Mouse (Mus musculus) regulatory T cell (primary cell): ENCODE results near the gene Ppp1r13b.

ENCODE experiments used
- in situ Hi-C: fragments of 300-600 bp; cut with MboI, MseI; formaldehyde crosslinking; loops from one replicate; pipeline ENCODE4 v1.15.1; 2025; ENCODE audit warnings: high pct_unique_total_duplicates

The Ppp1r13b gene

DNA sequence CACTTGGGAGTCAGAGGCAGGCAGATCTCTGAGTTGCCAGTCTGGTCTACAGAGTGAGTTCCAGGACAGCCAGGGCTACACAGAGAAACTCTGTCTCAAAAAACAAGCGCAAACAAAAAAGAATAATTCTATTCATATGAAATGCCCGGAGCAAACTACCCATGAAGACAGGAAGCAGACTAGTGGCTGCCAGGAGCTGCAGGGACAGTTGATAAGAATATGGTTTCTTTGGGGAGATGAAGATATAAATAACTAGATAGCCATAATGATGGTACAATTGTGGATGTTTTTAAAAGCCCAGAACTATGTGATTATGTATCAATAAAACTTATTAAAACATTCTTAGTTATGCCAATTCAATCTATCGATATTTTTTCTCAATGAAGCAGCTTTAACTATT, 25.9 kb downstream of the Ppp1r13b start:
- in situ Hi-C loops = no loop called here

DNA sequence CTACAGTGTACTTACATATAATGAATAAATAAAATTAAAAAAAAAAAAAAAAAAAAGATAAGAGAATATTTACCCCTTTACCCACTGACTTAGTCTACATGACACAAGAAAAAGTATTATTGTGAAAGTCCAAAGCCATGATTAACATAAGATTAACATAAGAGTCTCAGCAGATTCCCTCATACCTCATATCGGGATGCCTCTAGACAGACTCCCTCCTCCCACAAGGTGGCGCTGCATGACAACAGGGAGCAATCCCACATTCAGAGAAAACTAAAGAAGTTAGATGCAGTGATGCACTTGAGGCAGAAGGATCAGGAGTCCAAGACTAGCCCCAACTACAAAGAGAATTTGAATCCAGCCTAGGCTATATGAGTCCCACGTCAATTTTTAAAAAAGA, 29.7 kb downstream of the Ppp1r13b start:
- in situ Hi-C loops = loop anchor here (5.0 kb wide), 1 partner anchor 79 kb away; no protein-coding TSS in a partner anchor

DNA sequence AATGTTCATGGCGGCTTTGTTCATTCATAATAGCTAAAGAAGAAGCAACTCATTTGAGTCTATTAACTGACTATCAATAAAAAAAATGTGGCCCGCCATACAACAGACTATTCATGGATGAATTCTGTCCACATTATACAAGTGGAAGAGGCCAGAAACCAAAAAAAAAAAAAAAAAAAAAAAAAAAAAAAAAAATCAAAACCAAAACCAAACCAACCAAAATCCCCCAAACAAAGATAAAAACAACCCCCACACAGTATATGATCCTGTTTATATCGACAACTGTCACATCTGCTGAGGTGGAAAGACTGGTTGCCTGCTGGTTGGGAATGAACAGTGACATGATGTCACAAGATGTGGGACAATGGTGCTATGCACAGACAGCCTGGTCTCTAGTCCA, 32.4 kb downstream of the Ppp1r13b start:
- in situ Hi-C loops = loop anchor here (5.0 kb wide), 1 partner anchor 82 kb away; no protein-coding TSS in a partner anchor

DNA sequence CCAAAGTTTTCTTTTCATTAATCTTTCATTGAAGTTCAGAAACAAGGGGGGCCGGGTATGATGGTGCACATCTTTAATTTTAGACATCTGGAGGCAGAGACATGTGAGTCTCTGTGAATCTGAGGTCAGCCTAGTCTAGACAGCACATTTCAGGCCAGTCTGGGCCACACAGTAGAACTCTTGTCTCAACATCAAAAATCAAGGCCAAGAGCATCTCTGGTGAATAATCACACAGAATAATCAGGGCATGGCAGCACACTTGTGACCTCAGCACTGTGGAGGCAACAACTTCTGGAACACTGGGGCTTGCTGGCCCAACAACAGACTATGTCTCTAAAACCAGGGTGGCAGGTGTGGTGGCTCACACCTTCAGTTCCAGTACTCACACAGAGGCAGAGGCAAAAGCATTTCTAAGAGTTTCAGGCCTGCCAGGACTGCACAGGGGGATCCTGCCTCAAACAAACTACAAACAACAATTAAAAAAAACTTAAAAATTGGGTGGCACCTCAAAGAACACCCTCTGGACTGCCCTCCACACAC, 33.2 kb downstream of the Ppp1r13b start:
- in situ Hi-C loops = loop anchor here (5.0 kb wide), 1 partner anchor 83 kb away; no protein-coding TSS in a partner anchor

DNA sequence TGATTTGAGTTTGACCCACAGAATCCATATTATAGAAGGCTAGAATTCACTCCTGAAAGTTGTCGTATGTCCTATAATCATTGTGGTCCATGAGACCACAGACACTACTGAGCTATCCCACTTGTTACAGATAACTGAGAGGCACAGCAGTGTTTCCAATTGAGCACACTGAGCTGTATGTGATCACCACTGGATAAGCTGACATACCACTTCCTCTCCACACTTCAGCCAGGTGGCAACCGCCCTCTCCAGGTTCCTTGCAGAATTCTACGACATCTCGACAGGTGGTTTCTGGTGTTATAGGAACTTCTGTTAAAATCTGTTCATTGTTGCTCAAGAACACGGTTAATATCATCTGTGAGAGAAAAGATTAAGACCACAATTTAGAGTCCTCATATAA, 35.8 kb downstream of the Ppp1r13b start:
- in situ Hi-C loops = no loop called here

DNA sequence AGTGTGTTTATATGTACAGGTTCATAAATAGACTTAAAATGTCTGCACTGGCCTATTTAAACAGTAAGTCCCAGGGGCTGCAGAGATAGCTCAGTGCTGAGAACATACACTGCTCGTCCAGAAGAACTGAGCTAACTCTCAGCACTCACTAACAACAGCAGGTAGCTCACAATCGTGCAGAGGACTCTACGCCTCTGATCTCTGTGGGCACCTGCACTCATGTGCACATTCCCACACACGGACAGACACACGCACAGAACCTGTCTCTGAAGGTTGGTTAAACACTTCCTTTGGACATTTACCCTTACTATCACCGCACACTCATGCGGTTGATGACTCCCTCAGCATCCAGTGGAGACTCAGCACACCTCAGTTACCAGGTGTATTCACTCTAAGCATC, 37.1 kb downstream of the Ppp1r13b start:
- in situ Hi-C loops = no loop called here

DNA sequence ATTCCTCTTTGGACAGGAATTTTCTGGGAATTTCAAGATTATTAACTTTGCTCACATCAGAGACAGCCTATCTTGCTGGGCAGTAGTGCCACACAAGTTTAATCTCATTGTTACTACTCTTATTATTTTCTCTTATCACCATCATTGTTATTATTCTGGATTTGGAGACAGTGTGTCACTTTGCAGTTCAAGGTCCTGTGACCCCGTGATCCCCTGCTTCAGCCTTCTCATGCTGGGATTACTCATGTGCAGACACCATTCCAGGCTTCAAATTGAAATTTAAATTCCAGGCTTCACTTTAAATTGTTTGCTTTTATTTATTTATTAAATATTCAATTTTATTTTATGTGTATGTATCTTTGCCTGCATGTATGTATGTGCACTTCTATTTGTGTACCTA, 38.1 kb downstream of the Ppp1r13b start:
- in situ Hi-C loops = no loop called here

DNA sequence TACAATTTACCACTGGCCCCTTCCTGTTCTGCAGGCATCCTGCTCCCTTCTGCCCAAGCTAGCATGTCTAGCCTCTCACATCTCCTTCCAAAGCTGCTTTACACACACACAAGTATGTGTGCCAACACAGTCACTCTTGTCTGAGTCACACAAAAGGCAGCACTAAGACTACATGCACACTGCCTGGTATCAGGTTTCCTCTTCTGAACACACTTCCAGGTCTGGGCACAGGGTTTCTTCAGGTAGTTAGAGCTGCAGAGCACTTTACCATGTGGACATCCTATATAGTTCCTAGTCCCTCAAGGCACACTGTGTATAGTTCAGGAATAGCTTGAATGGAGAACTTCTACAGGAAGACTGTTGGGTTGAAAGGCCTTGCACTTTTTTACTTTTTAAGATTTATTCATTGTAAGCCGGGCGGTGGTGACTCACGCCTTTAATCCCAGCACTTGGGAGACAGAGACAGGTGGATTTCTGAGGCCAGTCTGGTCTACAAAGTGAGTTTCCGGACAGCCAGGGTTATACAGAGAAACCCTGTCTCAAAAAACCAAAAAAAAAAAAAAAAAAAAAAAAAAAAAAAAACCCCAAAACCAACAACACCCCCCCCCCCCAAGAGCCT, 43.6 kb downstream of the Ppp1r13b start:
- in situ Hi-C loops = no loop called here

DNA sequence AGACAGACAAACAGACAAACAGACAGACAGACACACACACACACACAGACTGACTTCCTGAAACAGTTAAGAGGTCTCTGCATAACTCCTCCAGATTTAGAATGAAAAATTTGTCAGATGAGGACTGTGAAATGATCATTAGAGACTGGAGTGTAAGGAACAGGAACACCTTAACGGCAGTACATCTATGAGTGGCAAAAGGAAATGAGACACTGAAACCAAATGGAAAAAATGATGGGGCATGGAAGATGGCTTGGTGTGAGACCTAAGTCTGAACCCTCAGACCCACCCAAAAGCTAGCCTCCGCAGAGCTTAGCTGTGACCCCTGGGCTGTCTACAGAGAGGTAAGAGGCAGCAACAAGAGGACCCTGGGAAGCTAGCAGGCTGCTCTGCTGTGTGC, 52.5 kb downstream of the Ppp1r13b start:
- in situ Hi-C loops = no loop called here

DNA sequence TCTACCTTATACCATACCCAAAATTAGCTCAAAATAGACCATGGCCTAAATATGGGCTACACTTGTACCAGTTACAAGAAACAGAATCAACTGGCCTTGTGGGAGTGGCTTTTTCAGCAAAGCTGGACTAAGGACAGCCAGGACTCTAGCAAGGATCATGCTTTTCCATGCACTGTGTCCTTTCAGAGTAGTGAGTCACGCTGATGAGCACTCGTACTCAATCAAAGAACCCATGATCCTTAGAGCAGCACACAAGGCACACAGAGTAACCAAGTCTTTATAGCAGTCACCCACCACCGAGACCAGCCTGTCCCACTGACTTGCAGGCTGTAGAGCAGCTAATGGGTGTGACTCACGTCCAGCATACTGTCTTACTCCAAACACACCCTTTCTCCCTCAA, 54.4 kb downstream of the Ppp1r13b start:
- in situ Hi-C loops = no loop called here

DNA sequence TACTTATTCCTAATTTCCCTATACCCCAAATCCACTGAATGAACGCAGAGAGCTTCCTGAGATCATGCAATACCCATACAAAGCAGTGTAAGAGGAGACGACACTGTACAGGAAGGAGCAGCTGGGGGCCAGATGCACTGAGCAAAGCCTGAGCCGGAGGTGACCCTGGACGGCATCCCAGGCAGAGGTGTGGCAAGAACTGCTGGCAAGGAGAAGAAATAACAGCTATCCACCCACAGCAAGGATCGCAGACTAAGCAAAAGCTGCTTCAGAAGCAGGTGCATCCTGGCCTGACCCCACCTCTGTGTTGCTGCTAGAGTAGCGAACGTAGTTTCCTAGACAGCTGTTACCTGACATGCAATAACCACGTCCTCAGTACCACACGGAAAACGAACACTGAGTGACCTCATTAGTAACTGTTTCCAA, 54.9 kb downstream of the Ppp1r13b start:
- in situ Hi-C loops = no loop called here

DNA sequence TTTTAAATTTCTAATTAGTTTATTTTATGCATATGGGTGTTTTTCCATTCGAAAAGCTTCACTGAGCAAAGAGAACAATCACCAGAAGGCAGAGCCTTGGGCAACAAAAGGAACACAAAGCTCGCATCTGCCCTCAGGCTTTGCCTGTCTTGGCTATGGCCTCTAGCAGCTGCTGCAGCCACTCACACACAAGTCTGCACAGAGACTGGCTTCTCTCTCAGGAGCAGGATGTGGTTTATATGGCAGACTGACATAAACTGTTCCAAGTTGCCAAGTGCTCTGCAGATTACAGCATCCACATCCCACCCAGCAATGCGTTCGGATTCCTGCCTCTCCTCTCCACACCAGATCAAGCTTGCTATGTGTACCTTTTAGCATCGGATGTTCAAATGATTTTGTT, 56.2 kb downstream of the Ppp1r13b start:
- in situ Hi-C loops = no loop called here

DNA sequence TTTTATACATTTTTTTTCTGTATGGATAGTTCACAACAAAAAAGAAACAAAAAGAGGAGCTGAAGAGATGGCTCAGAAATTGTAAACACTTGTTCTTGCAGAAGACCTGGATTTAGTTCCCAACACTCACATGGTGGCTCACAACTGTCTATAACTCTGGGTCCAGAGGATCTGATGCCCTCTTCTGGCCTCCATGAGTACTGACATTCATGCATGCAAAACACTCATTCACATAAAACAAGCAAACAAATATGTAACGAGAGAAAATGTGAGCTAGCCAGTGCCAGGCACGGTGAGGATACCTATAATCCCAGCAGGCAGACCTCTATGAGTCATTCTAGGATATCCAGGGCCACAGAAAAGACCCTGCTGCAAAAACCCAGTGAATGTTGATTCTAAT, 56.7 kb downstream of the Ppp1r13b start:
- in situ Hi-C loops = no loop called here

DNA sequence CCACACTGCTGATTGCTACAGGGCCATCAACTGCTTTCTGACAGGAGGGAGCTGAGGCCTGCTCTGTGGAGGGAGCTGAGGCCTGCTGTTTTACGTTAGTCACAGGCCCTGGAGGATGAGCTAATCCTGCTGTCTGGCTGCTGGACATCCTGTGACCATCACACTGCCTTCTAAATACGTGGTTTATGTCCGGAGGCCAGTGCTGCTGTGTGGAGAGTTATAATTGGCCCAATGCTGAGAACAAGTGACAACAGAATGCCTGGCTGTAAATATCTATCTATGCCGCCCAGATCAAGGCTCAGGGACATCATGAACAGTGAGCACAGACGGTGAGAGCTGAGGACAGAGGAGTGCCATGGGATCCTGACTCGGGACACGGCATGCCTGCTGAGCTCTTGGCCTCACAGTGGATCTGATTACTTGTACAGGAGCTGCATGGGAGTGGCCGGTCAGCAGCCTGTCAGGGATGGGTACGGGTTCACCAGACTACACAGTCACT, 59.6 kb downstream of the Ppp1r13b start:
- in situ Hi-C loops = no loop called here

DNA sequence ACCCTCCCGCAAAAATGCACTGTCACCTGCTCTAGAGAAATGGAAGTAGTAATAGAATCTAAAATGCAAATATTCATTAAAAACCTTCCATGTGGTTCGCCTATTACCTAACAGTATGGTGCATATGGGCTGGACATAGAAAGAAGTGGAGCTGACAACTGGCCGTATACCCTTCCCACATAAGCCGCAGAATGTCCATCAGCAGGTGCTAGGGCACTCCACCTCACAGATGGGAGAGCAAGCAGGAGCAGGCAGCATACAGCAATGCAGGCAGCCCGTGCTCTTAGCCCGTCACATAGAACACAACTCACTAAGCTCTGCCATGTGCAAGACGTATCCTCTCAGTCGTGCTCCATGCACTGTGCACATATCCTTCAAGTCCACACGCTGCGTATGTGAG, 61.1 kb downstream of the Ppp1r13b start:
- in situ Hi-C loops = no loop called here

DNA sequence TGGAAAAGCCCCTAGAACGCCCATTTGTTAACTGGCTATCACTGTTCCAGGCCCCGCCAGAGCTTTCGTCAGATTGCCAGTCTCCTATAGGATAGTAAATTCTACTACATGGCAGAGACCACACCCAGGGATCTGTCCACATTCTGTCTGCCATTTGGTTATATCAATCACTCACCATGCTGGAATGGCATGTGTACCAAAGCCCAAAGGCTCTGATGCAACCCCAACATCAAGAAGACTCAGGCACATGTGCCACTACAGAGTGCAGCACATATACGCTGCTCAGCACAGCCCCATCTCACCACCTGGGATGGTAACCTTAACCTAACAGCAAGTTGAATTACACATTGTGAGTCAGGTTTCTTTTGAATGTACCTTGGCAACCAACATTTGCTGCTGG, 62.0 kb downstream of the Ppp1r13b start:
- in situ Hi-C loops = no loop called here

DNA sequence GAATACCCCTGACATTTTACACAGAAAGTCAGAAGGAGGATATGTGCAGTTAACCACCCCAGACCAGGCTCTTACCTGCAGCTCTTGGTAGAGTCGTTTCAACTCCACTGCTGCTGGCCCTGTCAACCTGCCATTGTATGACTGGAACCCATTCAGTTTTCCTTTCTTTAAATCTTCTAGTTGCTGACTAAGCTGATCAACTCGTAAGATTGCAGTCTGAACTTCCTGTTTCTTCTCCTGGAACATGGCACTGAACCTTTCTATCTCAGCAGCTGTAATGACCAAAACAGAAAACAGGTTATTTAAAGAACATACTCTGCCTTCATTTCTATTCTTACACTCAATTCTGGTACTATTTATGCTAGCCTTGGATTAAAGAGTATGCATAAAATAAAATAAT, 64.4 kb downstream of the Ppp1r13b start:
- in situ Hi-C loops = no loop called here

DNA sequence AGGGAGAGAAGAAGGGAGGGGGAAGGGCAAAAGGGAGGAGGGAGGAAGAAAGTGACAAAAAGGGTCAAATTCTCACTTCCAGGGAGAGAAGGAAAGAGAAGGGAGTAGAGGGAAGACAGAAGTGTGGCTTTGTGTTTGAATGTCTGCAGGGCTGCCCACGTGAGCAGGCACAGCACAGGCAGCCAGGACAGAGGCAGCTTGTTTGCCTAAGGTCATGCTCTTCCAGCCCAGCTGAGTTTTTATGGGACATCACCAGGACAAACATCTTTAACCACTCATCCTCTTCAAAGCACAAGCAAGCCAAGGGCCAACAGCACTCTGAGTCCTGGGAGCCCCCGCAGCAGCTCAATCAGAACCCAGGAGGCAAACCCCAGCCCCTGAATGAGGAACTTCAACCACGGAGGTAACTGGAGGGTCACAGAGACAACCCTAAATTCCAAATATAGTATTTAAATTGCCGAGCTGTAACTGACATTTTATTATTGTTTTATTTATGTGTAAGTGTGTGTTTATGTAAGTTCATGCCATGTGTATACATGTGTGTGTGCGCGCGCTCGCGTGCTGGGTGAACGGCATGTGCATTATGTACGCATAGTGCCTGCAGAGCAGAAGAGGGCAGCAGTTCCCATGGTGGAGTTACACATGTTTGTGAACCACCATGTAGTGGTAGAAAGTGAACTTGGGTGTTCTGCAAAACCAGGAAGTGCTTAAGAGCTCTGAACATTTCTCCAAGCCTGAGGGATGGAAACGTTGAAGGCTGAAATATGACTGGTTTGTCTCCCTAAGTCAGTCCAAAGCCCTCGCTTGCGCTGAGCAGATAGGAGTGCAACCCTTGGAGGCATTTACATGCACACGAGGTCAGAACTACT, 65.1 kb downstream of the Ppp1r13b start:
- in situ Hi-C loops = no loop called here

DNA sequence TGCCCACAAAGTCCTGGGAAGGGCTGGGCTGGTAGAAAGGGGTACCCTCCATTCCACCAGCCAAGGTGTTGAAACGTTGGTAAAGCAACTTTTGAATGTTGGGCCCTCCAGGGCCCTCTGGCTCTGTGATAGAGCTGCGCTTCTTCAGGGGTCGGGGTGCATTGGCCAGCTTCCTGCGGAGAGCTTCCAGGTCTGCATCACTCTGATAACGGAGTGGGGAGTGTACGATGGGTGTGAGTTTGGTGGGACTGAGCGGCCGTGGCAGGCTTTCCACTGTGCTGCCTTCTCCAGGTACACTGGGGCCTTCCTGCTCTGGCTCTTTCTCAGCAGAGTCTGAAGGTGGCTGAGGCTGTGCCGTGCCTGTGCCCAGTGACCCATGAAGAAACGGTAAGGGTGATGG, 74.5 kb downstream of the Ppp1r13b start:
- in situ Hi-C loops = no loop called here

DNA sequence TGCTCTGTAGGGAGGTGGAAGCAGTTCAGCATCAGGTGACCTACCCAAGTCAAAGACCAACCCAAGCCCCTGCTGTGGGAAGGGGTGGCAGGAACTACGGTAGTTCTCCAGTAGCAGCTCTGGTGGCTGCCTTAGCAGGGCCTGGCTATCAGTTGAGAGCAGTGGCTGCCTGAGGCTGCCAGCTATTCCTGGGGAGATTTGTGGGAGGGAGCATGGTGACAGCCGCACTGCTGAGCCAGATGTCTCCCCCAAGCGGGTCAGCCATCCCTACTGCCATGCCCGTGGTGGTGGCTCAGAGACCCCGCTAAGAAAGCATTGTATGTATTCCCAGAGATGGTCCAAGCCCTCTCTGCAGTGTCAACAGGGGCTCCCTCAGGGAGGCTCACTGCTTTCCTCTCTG, 75.3 kb downstream of the Ppp1r13b start:
- in situ Hi-C loops = no loop called here

DNA sequence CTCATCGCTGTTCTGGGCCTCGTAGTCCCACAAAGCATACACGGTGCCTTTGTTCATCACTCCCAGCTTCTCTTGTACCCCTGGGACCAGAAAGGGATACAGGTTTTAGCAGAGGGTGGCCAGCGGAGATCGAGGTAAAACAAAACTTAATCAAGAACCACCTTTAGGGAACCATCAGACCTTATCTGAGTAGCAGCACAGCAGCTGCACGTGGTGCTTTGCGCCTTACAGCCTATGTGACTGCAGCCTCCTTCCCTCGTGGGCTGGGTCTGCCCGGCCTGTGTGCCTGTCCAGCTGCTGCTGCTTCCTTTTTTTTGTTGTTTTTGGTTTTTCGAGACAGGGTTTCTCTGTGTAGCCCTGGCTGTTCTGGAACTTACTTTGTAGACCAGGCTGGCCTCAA, 77.5 kb downstream of the Ppp1r13b start:
- in situ Hi-C loops = no loop called here

DNA sequence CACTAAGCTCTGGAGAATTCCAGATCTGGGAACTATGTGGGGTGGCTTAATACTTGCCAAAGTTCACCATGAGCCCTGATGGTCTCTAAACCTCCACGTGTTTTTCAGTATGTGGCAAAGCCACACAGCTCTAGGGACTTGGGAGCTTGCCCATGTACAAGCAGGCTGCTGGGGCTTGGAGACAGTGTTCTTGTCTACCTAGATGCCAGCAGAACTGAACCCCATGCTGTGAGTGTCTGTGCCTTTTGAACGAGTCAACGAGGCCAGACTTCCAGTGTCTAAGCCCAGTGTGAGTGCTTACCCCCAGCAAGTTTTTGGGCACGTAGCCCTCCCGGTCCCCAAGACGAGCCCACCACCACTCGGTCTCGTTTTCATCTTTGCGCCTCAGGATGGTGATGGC, 78.0 kb downstream of the Ppp1r13b start:
- in situ Hi-C loops = no loop called here

DNA sequence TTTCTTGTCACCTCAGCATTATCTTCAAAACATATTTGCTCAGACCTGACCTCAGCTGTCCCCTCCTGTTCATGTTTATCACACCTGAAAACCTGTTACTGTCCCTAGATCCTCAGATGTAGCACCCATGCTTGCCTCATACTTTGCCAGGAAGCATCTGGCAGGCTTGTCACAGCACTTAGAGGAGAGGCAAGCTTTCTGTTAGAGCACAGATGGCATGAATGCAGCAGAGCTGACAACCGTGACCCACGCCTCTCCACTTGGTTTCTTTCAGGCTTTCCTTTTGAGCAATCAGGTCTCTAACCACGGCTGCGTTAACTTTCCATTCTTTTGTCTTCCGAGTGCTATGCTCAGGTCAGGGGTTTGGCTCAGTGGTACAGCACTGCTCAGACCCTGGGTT, 78.5 kb downstream of the Ppp1r13b start:
- in situ Hi-C loops = no loop called here
